Mouse (Mus musculus) frontal cortex, adult 2 months (tissue): ENCODE results near the gene Hsd3b6. TPM values are rescaled to one million over a fixed set of nuclear protein-coding genes. Genes with fewer than 3 reads are reported as not detected.

ENCODE experiments used
- polyA plus RNA-seq: library from polyadenylated mRNA; depleted of rRNA; stranded (reverse); fragments of >200 nt; gene quantifications from 2 replicates; pipeline ENCODE4 v1.2.3, GENCODE M21; 2012; rRNA removed

The Hsd3b6 gene
- polyA plus RNA-seq, 1 experiment, result not detected

Other genes starting within 250 kb of the Hsd3b6 start
- not detected in 2 replicates for gene Gm10681, start 225.6 kb downstream of the Hsd3b6 start, polyA plus RNA-seq
- not detected in 2 replicates for gene Hsd3b5, start 184.2 kb downstream of the Hsd3b6 start, polyA plus RNA-seq
- 0.08 and 0.13 TPM in 2 replicates for gene Hsd3b2, start 89.9 kb downstream of the Hsd3b6 start, polyA plus RNA-seq
- not detected in 2 replicates for gene Hsd3b3, start 51.3 kb downstream of the Hsd3b6 start, polyA plus RNA-seq
- not detected in 2 replicates for gene Hsd3b1, start 45.4 kb upstream of the Hsd3b6 start, polyA plus RNA-seq
- not detected in 2 replicates for gene Hao2, start 78.8 kb upstream of the Hsd3b6 start, polyA plus RNA-seq